Comparison of ENCODE assay signal across 9 mouse cellular contexts in genomic region chr8:123361082-123361739, GRCm38 (mm10). TPM values are rescaled to one million over a fixed set of nuclear protein-coding genes. Genes with fewer than 3 reads are reported as not detected.
DNase-seq lines count a peak whose midpoint lies in the region; ATAC-seq and TF ChIP-seq lines count a peak whose summit lies in the region.
"Had no signal": no experiment of that assay in that cellular context is flagged by ENCODE, and none has a peak within 500 bp of the region (broad histone marks: within the 10 kb centered on the region; RNA-seq: fewer than 3 reads in every experiment).

No protein-coding gene starts in this region.

- H3K4me3 ChIP-seq in kidney, embryonic 15.5 days (replicated peaks): no peak overlapping the region
- no peak overlapping the region for H3K4me3 ChIP-seq in liver, adult 2 months (ENCODE audit: insufficient read depth, low read depth, low read length)
- H3K4me3 ChIP-seq: embryonic facial prominence, embryonic 12.5 days had no signal

- no peaks in the 10 kb centered on the region for H3K36me3 ChIP-seq in kidney, embryonic 15.5 days
- H3K36me3 ChIP-seq in liver, adult 2 months (ENCODE audit: control insufficient read depth, insufficient read depth, low read length): no peaks in the 10 kb centered on the region
- H3K36me3 ChIP-seq in splenic B cell, adult 2 months (ENCODE audit: control insufficient read depth, insufficient read depth, low read length, poor library complexity, severe bottlenecking): no peaks in the 10 kb centered on the region
- H3K36me3 ChIP-seq: embryonic facial prominence, embryonic 12.5 days had no signal

- no peaks in the 10 kb centered on the region for H3K9me3 ChIP-seq in kidney, embryonic 15.5 days (replicated peaks)
- H3K9me3 ChIP-seq: embryonic facial prominence, embryonic 12.5 days had no signal

- H3K4me1 ChIP-seq in kidney, embryonic 15.5 days: no peaks in the 10 kb centered on the region
- H3K4me1 ChIP-seq in liver, adult 2 months (ENCODE audit: control insufficient read depth, insufficient read depth, low read length): no peaks in the 10 kb centered on the region
- H3K4me1 ChIP-seq: embryonic facial prominence, embryonic 12.5 days had no signal

- no peak for TF ChIP-seq POLR2A in liver, adult 2 months (IDR thresholded peaks at IDR 0.05; ENCODE audit: extremely low read depth, insufficient read depth, low read length)

- peak; percentile 36; the same call in 1 of the 2 replicates for ATAC-seq in kidney, embryonic 15.5 days (replicated peaks; ENCODE audit: low FRiP score)

- WGBS in kidney, embryonic 15.5 days: 53% methylated on average over 12 of the region's 12 CpGs
- 55% methylated on average over 12 of the region's 12 CpGs for WGBS in liver, adult 2 months

- H3K79me2 ChIP-seq in liver, adult 2 months (ENCODE audit: control insufficient read depth, insufficient read depth, low read length): no peaks in the 10 kb centered on the region

- H3K4me2 ChIP-seq in kidney, embryonic 15.5 days: no peak overlapping the region
- H3K4me2 ChIP-seq: embryonic facial prominence, embryonic 12.5 days had no signal

- TF ChIP-seq CTCF in liver, adult 2 months (IDR thresholded peaks at IDR 0.05; ENCODE audit: low read depth, low read length): peak; percentile 91

- no peaks in the 10 kb centered on the region for H3K27me3 ChIP-seq in kidney, embryonic 15.5 days
- no peaks in the 10 kb centered on the region for H3K27me3 ChIP-seq in liver, adult 2 months (ENCODE audit: control insufficient read depth, insufficient read depth, low read length)
- no peaks in the 10 kb centered on the region for H3K27me3 ChIP-seq in splenic B cell, adult 2 months (ENCODE audit: control insufficient read depth, insufficient read depth, low read length, poor library complexity, severe bottlenecking)
- H3K27me3 ChIP-seq: embryonic facial prominence, embryonic 12.5 days had no signal

- no peak overlapping the region for H3K27ac ChIP-seq in kidney, embryonic 15.5 days
- no peak overlapping the region for H3K27ac ChIP-seq in liver, adult 2 months (replicated peaks; ENCODE audit: insufficient read depth, low read depth, low read length)
- H3K27ac ChIP-seq: embryonic facial prominence, embryonic 12.5 days had no signal

- H3K9ac ChIP-seq in kidney, embryonic 15.5 days: no peak overlapping the region
- no peak overlapping the region for H3K9ac ChIP-seq in liver, adult 2 months (ENCODE audit: low read depth, low read length)
- H3K9ac ChIP-seq: embryonic facial prominence, embryonic 12.5 days had no signal

- DNase-seq in 416B (ENCODE audit: low read depth): peak; percentile 82
- DNase-seq in adrenal gland, adult 8-10 months: peak; percentile 38
- DNase-seq in embryo, embryonic 11 days: peak; percentile 85
- peak; percentile 28 for DNase-seq in gastrocnemius, postnatal 25 days
- DNase-seq in liver, adult 2 months (ENCODE audit: extremely low read depth, low read depth, low spot score): peak; percentile 67
- DNase-seq in natural killer cell, adult 2 months (ENCODE audit: low spot score in 2 of 2): peak; percentile 58 to 72
- peak; percentile 85 for DNase-seq in splenic B cell, adult 2 months (ENCODE audit: low read depth, low spot score)

RNA-seq across cellular contexts. Expression of gene Tcf25, which starts 12.3 kb away (rescaled TPM):
- 100 to 1,000 TPM; 223 to 301 (median 278) TPM for total RNA-seq in adrenal gland, adult 8-10 months (2022)
- total RNA-seq in gastrocnemius, postnatal 25 days (2021): 100 to 1,000 TPM; 112 to 128 TPM
- polyA plus RNA-seq in kidney, embryonic 15.5 days (2015; fragmentation: Nextera tagmentation; extraction: Ambion mirVana): 157 and 175 TPM in 2 replicates
- total RNA-seq in liver, adult 2 months (2014; rRNA removed): 86.7 and 94.3 TPM in 2 replicates
- polyA plus RNA-seq in liver, adult 2 months (2012; rRNA removed): 83.8 and 117 TPM in 2 replicates

RNA-seq across cellular contexts. Expression of gene Spire2, which starts 28.7 kb away (rescaled TPM):
- 1 to 10 TPM; 2.3 to 2.8 (median 2.4) TPM for total RNA-seq in adrenal gland, adult 8-10 months (2022)
- under 1 TPM; 0.19 to 0.49 TPM for total RNA-seq in gastrocnemius, postnatal 25 days (2021)
- polyA plus RNA-seq in kidney, embryonic 15.5 days (2015; fragmentation: Nextera tagmentation; extraction: Ambion mirVana): 4.7 and 5.0 TPM in 2 replicates
- under 0.01 and 0.07 TPM in 2 replicates for total RNA-seq in liver, adult 2 months (2014; rRNA removed)
- 0.13 TPM in 1 of 2 replicates, not detected in the other for polyA plus RNA-seq in liver, adult 2 months (2012; rRNA removed)

RNA-seq across cellular contexts. Expression of gene Fanca, which starts 42.8 kb away (rescaled TPM):
- 1 to 10 TPM; 4.3 to 7.4 (median 5.5) TPM for total RNA-seq in adrenal gland, adult 8-10 months (2022)
- total RNA-seq in gastrocnemius, postnatal 25 days (2021): 1 to 10 TPM in 1 of 2 experiments, under 1 TPM in 1; 0.51 to 1.3 TPM
- 38.2 and 45.2 TPM in 2 replicates for polyA plus RNA-seq in kidney, embryonic 15.5 days (2015; fragmentation: Nextera tagmentation; extraction: Ambion mirVana)
- 0.94 and 1.8 TPM in 2 replicates for total RNA-seq in liver, adult 2 months (2014; rRNA removed)
- 0.88 and 1.1 TPM in 2 replicates for polyA plus RNA-seq in liver, adult 2 months (2012; rRNA removed)

RNA-seq across cellular contexts. Expression of gene Mc1r, which starts 45.7 kb away (rescaled TPM):
- under 1 TPM in 1 of 4 experiments, not detected in 3; 0.13 TPM for total RNA-seq in adrenal gland, adult 8-10 months (2022)
- total RNA-seq in gastrocnemius, postnatal 25 days (2021): not detected
- polyA plus RNA-seq in kidney, embryonic 15.5 days (2015; fragmentation: Nextera tagmentation; extraction: Ambion mirVana): not detected in 2 replicates
- total RNA-seq in liver, adult 2 months (2014; rRNA removed): not detected in 2 replicates
- polyA plus RNA-seq in liver, adult 2 months (2012; rRNA removed): not detected in 2 replicates

RNA-seq across cellular contexts. Expression of gene Tubb3, which starts 50.0 kb away (rescaled TPM):
- total RNA-seq in adrenal gland, adult 8-10 months (2022): 1 to 10 TPM; 2.9 to 9.7 (median 6.6) TPM
- total RNA-seq in gastrocnemius, postnatal 25 days (2021): not detected
- 8.0 and 22.0 TPM in 2 replicates for polyA plus RNA-seq in kidney, embryonic 15.5 days (2015; fragmentation: Nextera tagmentation; extraction: Ambion mirVana)
- total RNA-seq in liver, adult 2 months (2014; rRNA removed): 0.67 TPM in 1 of 2 replicates, not detected in the other
- not detected in 2 replicates for polyA plus RNA-seq in liver, adult 2 months (2012; rRNA removed)

Comparison
In these comparisons a context has a peak if more than half of its experiments do, and no peak if none do; other contexts are left out.
1. DNase-seq: peak in every context shown above with its lines; median percentile 85 in embryo, embryonic 11 days; 85 in splenic B cell, adult 2 months; 82 in 416B; 67 in liver, adult 2 months; 65 in natural killer cell, adult 2 months; 38 in adrenal gland, adult 8-10 months; 28 in gastrocnemius, postnatal 25 days.